Comparison of ENCODE assay signal across 8 mouse cellular contexts in the genomic region with DNA sequence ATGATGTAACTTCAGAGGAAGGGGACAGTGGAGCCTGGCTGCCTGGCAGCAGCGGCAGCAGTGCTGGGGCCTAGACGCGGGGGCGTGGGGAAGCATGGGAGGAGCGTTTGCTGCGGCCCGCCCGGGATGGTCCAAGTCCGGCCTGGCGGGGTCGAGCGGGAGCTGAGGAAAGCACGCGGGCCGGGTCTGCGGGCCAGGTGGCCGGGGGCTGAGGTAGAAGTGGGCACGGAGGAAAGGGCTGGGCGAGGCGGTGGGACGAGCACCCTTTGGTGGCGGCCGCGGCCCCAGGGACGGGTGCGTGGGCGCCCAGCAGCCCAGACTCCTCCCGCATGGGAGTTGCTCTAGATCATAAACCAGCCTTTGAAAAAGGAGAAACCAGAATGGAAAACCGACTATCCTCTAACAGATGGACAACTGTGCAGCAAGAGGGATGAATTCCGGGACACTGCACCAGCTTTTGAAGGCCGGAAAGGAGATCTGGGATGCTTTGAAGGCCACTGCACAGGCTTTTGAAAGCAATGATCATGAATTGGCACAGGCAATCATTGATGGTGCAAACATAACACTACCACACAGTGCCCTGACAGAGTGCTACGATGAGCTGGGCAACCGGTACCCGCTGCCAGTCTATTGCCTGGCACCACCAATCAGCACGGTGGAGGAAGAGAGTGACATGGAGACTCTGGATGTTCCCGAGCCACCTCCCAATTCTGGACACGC. TPM values are rescaled to one million over a fixed set of nuclear protein-coding genes. Genes with fewer than 3 reads are reported as not detected.
DNase-seq lines count a peak whose midpoint lies in the region; ATAC-seq lines count a peak whose summit lies in the region.

No protein-coding gene starts in this region.

- H3K36me3 ChIP-seq in embryonic facial prominence, embryonic 12.5 days = no peaks in the 10 kb centered on the region
- peaks cover 8% of the 10 kb centered on the region for H3K36me3 ChIP-seq in heart, embryonic 16.5 days (ENCODE audit: control insufficient read depth, insufficient read depth)

- peak overlapping the region; percentile 39 for H3K9ac ChIP-seq in embryonic facial prominence, embryonic 12.5 days
- H3K9ac ChIP-seq in heart, embryonic 16.5 days (ENCODE audit: low read length) = peak overlapping the region; percentile 74

- peak overlapping the region; percentile 55 for H3K4me2 ChIP-seq in embryonic facial prominence, embryonic 12.5 days (replicated peaks)
- H3K4me2 ChIP-seq in heart, embryonic 16.5 days (ENCODE audit: low read depth, low read length) = peak overlapping the region; percentile 74

- H3K27me3 ChIP-seq in embryonic facial prominence, embryonic 12.5 days = no peaks in the 10 kb centered on the region
- no peaks in the 10 kb centered on the region for H3K27me3 ChIP-seq in heart, embryonic 16.5 days (ENCODE audit: control insufficient read depth, insufficient read depth, low read length)

- peak; percentile 81 for ATAC-seq in embryonic facial prominence, embryonic 12.5 days (ENCODE audit: insufficient number of reproducible peaks, insufficient read depth, low FRiP score, low TSS enrichment)
- peak; percentile 84 for ATAC-seq in heart, embryonic 16.5 days (replicated peaks; ENCODE audit: extremely low read depth, insufficient read depth, low FRiP score)

- peak overlapping the region; percentile 33 for H3K4me3 ChIP-seq in embryonic facial prominence, embryonic 12.5 days
- peak overlapping the region; percentile 56 for H3K4me3 ChIP-seq in heart, embryonic 16.5 days (ENCODE audit: low read length)

- no peak overlapping the region for H3K27ac ChIP-seq in embryonic facial prominence, embryonic 12.5 days
- peak overlapping the region; percentile 37; the same call in 1 of the 2 replicates for H3K27ac ChIP-seq in heart, embryonic 16.5 days (ENCODE audit: low read length)

- peaks cover 10% of the 10 kb centered on the region for H3K4me1 ChIP-seq in embryonic facial prominence, embryonic 12.5 days
- peaks cover 3% of the 10 kb centered on the region; the same call in 1 of the 2 replicates for H3K4me1 ChIP-seq in heart, embryonic 16.5 days (ENCODE audit: control insufficient read depth, insufficient read depth, low read length)

- no peaks in the 10 kb centered on the region for H3K9me3 ChIP-seq in embryonic facial prominence, embryonic 12.5 days
- no peaks in the 10 kb centered on the region for H3K9me3 ChIP-seq in heart, embryonic 16.5 days (replicated peaks; ENCODE audit: control insufficient read depth, low read length)

- WGBS in embryonic facial prominence, embryonic 12.5 days = 32% methylated on average over 37 of the region's 37 CpGs
- WGBS in heart, embryonic 16.5 days = 17% methylated on average over 37 of the region's 37 CpGs

- peak; percentile 20 for DNase-seq in kidney, adult 18-20 months
- no peak for DNase-seq in kidney, adult 11 months
- peak; percentile 78 for DNase-seq in adrenal gland, postnatal 14 days
- peak; percentile 75 to 83 for DNase-seq in kidney, postnatal 4 days
- DNase-seq in lung, postnatal 25 days (ENCODE audit: low spot score) = peak; percentile 18
- peak; percentile 43 for DNase-seq in right cerebral cortex, adult 18-20 months

RNA-seq across cellular contexts. Expression of gene Gm28729, which starts 12.0 kb away (rescaled TPM):
- not detected in 2 replicates for total RNA-seq in adrenal gland, postnatal 14 days (2021)
- polyA plus RNA-seq in embryonic facial prominence, embryonic 12.5 days (2016; fragmentation: Nextera tagmentation; extraction: Ambion mirVana) = not detected in 2 replicates
- 0.21 TPM in 1 of 2 replicates, not detected in the other for polyA plus RNA-seq in heart, embryonic 16.5 days (2015; fragmentation: Nextera tagmentation; extraction: Ambion mirVana)

RNA-seq across cellular contexts. Expression of gene Rnf7, which starts 58.6 kb away (rescaled TPM):
- 72.4 and 75.7 TPM in 2 replicates for total RNA-seq in adrenal gland, postnatal 14 days (2021)
- 246 and 252 TPM in 2 replicates for polyA plus RNA-seq in embryonic facial prominence, embryonic 12.5 days (2016; fragmentation: Nextera tagmentation; extraction: Ambion mirVana)
- polyA plus RNA-seq in heart, embryonic 16.5 days (2015; fragmentation: Nextera tagmentation; extraction: Ambion mirVana) = 186 and 194 TPM in 2 replicates
